Mouse (Mus musculus): ENCODE data around the gene Por. TPM values are rescaled to one million over a fixed set of nuclear protein-coding genes. Genes with fewer than 3 reads are reported as not detected.

The Por gene
- polyA plus RNA-seq, 1 experiment = 86.2 TPM

DNA sequence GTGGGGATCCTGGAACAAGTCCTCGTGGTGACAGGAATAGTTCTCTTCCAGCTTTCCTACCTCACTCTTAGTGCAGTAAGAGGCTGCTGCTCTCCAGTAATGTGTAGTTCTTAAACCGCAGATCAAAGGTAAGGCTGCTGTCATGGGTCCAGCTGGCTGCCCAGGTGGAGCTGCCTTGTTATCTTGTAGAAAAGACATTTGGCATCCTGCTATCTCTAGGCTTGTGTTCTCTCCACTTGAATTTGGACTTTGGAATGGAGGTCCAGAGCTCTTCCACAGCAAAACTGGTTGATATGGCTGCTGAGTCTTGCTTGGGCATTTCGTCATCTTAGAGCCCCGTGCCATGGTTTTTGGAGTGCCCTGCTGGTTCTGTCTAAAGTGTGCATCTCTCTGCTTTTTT is 113.1 kb downstream of the Por start:
- Histone ChIP-seq H3K27ac (ENCODE audit: insufficient read depth, low read length) (no peak overlapping the region), H3K4me3 (replicated peaks; ENCODE audit: insufficient read depth, low read depth, low read length) (no peak overlapping the region), H3K4me1 (ENCODE audit: control insufficient read depth, insufficient read depth, low read length) (peaks cover 11% of the 10 kb centered on the region; the same call in 1 of the 2 replicates), H3K27me3 (ENCODE audit: control insufficient read depth, insufficient read depth, low read length) (no peaks in the 10 kb centered on the region)
- TF ChIP-seq CTCF (IDR thresholded peaks at IDR 0.05; ENCODE audit: borderline replicate concordance, insufficient read depth, low read depth, low read length) (no peak), POLR2A (IDR thresholded peaks at IDR 0.05; ENCODE audit: borderline replicate concordance, insufficient read depth, low read length) (no peak)
- no peak for DNase-seq
- 76% methylated on average over 4 of the region's 4 CpGs for WGBS

Other genes with a start within 250 kb of the Por start
- 32.3 and 35.2 TPM in 2 replicates for gene Hip1, start 124.9 kb upstream of the Por start, polyA plus RNA-seq (2012; rRNA removed)
- not detected in 2 replicates for gene Ccl26, start 106.5 kb upstream of the Por start, polyA plus RNA-seq (2012; rRNA removed)
- gene Ccl24, start 97.0 kb upstream of the Por start, polyA plus RNA-seq (2012; rRNA removed) = 0.23 and 0.32 TPM in 2 replicates
- 58.1 and 62.4 TPM in 2 replicates for gene Rhbdd2, start 37.4 kb upstream of the Por start, polyA plus RNA-seq (2012; rRNA removed)
- 14.8 and 15.6 TPM in 2 replicates for gene Tmem120a, start 74.4 kb downstream of the Por start, polyA plus RNA-seq (2012; rRNA removed)
- 0.26 and 0.62 TPM in 2 replicates for gene Styxl1, start 108.4 kb downstream of the Por start, polyA plus RNA-seq (2012; rRNA removed)
- gene Mdh2, start 108.4 kb downstream of the Por start, polyA plus RNA-seq (2012; rRNA removed) = 676 and 703 TPM in 2 replicates
- gene Srrm3, start 136.9 kb downstream of the Por start, polyA plus RNA-seq (2012; rRNA removed) = 123 and 131 TPM in 2 replicates
- 42.9 and 49.2 TPM in 2 replicates for gene Hspb1, start 217.9 kb downstream of the Por start, polyA plus RNA-seq (2012; rRNA removed)

All from cerebellum, adult 2 months (tissue).